Mouse (Mus musculus) right cerebral cortex, postnatal 25 days (tissue): ENCODE measurements around the gene Gm21953.
"Not testable (repeated sequence)": the region's sequence is repeated elsewhere in the genome, so short reads cannot be mapped to it uniquely, and the experiment has no call there.

ENCODE experiments used
- DNase-seq: peaks from one replicate; pipeline ENCODE4 v3.0.0; 2022

The Gm21953 gene

GRCm38 (mm10) chr4:42293967-42294366 is at the start of gene Gm21953:
Gm21953 (plus strand) TSS chr4:42294267.
- DNase-seq, result not testable (repeated sequence)

DNA sequence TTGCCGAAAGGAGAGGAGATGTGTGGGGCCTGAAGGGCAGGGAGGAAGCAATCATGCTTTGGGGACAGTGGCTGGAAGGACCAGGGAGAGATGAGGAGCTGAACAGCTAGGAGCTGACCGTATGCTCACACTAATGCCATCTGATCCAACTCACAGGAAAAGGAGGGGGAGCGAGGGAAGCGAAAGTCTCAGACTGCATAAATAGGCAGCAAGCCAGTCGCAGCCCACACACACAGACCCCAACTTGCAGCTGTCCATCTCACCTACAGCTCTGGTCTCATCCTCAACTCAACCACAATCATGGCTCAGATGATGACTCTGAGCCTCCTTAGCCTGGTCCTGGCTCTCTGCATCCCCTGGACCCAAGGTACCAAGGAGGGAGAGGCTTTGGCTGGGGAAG is 38.6 kb upstream of the Gm21953 start, which contains the start of gene Ccl21b:
TSS of gene Ccl21b (plus strand) at position 301 of the 400 bp plus-strand sequence.
- not testable (repeated sequence) for DNase-seq

- not testable (repeated sequence) for DNase-seq
Measured at GRCm38 (mm10) chr4:42318034-42318433, 24.0 kb downstream of the Gm21953 start, which contains the start of gene Fam205a3. Fam205a3 (plus strand) TSS chr4:42318334.
